Mouse (Mus musculus) forebrain, embryonic 16.5 days (tissue): ENCODE measurements around the gene Zfp36l1. TPM values are rescaled to one million over a fixed set of nuclear protein-coding genes. Genes with fewer than 3 reads are reported as not detected.

Source experiments
- ATAC-seq: fragments of 200-750 bp; cut with Nextera tagmentation; 2 replicates; pipeline ENCODE4 v1.8.0; 2017; ENCODE audit warnings: mild to moderate bottlenecking, moderate library complexity
- H3K27ac ChIP-seq: fragments of 300-500 bp; sonication (generic); 2 replicates; pipeline ENCODE4 v1.5.1; 2014; ENCODE audit warnings: low read length, control low read depth
- H3K27me3 ChIP-seq: fragments of 300-500 bp; sonication (generic); replicated peaks from 2 replicates; pipeline ENCODE4 v1.6.1; 2014; ENCODE audit warnings: low read length; ENCODE audit not compliant: control insufficient read depth, insufficient read depth
- H3K36me3 ChIP-seq: fragments of 300-500 bp; sonication (generic); 2 replicates; pipeline ENCODE4 v1.6.1; 2014; ENCODE audit not compliant: control insufficient read depth, insufficient read depth
- H3K4me1 ChIP-seq: fragments of 300-500 bp; sonication (generic); replicated peaks from 2 replicates; pipeline ENCODE4 v1.6.1; 2014; ENCODE audit warnings: low read length; ENCODE audit not compliant: control insufficient read depth, insufficient read depth
- H3K4me2 ChIP-seq: fragments of 300-500 bp; sonication (generic); 2 replicates; pipeline ENCODE4 v1.6.1; 2014; ENCODE audit warnings: mild to moderate bottlenecking, low read length, control low read depth
- H3K4me3 ChIP-seq: fragments of 300-500 bp; sonication (generic); replicated peaks from 2 replicates; pipeline ENCODE4 v1.5.1; 2014; ENCODE audit warnings: mild to moderate bottlenecking, low read length, control low read depth
- H3K9ac ChIP-seq: fragments of 300-500 bp; sonication (generic); replicated peaks from 2 replicates; pipeline ENCODE4 v1.6.1; 2014; ENCODE audit warnings: low read depth, low read length, control low read depth
- H3K9me3 ChIP-seq: fragments of 300-500 bp; sonication (generic); 2 replicates; pipeline ENCODE4 v1.6.1; 2016; ENCODE audit warnings: low read length; ENCODE audit not compliant: control insufficient read depth
- WGBS: fragments of 180-500 bp; shearing (Covaris S2); extraction: QIAGEN DNeasy Blood & Tissue Kit; methylation state at CpG from one replicate; pipeline ENCODE4 v1.1.7; 2014; 5-methylcytosine and 5-hydroxymethylcytosine counted together
- polyA plus RNA-seq: library from polyadenylated mRNA; unstranded; fragments of >200 nt; fragmentation: Nextera tagmentation; extraction: Ambion mirVana; gene quantifications from 2 replicates; pipeline ENCODE4 v1.2.1, GENCODE M21; 2015

Gene Zfp36l1
- polyA plus RNA-seq, 1 experiment from 2014 or later = 22.6 TPM

- no peak overlapping the region for H3K4me2 ChIP-seq
- no peak for ATAC-seq
- no peaks in the 10 kb centered on the region for H3K9me3 ChIP-seq
- H3K27ac ChIP-seq = no peak overlapping the region
- no peaks in the 10 kb centered on the region for H3K36me3 ChIP-seq
- no peak overlapping the region for H3K9ac ChIP-seq
- H3K4me3 ChIP-seq = no peak overlapping the region
- WGBS = 86% methylated on average over 4 of the region's 4 CpGs
- H3K4me1 ChIP-seq = no peaks in the 10 kb centered on the region
- H3K27me3 ChIP-seq = no peaks in the 10 kb centered on the region
Measured at GRCm38 (mm10) chr12:80088143-80088542, 24.7 kb downstream of the Zfp36l1 start.

- 67% methylated on average over 7 of the region's 7 CpGs for WGBS
- no peak for ATAC-seq
- Histone ChIP-seq H3K9ac (no peak overlapping the region), H3K4me3 (no peak overlapping the region), H3K27me3 (no peaks in the 10 kb centered on the region), H3K27ac (no peak overlapping the region), H3K4me2 (no peak overlapping the region), H3K9me3 (no peaks in the 10 kb centered on the region), H3K36me3 (no peaks in the 10 kb centered on the region), H3K4me1 (no peaks in the 10 kb centered on the region)
Measured at GRCm38 (mm10) chr12:80084446-80085112, 28.2 kb downstream of the Zfp36l1 start.

GRCm38 (mm10) chr12:80083937-80084336, 28.9 kb downstream of the Zfp36l1 start:
- Histone ChIP-seq H3K9me3 (no peaks in the 10 kb centered on the region), H3K27ac (no peak overlapping the region), H3K4me3 (no peak overlapping the region), H3K4me2 (no peak overlapping the region), H3K36me3 (no peaks in the 10 kb centered on the region), H3K27me3 (no peaks in the 10 kb centered on the region), H3K4me1 (no peaks in the 10 kb centered on the region), H3K9ac (no peak overlapping the region)
- ATAC-seq = no peak
- WGBS = 20% methylated on average over 3 of the region's 3 CpGs

GRCm38 (mm10) chr12:80083133-80083821, 29.5 kb downstream of the Zfp36l1 start:
- Histone ChIP-seq H3K36me3 (no peaks in the 10 kb centered on the region), H3K4me3 (no peak overlapping the region), H3K4me1 (no peaks in the 10 kb centered on the region), H3K27ac (no peak overlapping the region), H3K27me3 (no peaks in the 10 kb centered on the region), H3K4me2 (no peak overlapping the region), H3K9me3 (no peaks in the 10 kb centered on the region), H3K9ac (no peak overlapping the region)
- 77% methylated on average over 7 of the region's 7 CpGs for WGBS
- no peak for ATAC-seq

GRCm38 (mm10) chr12:80082730-80083129, 30.1 kb downstream of the Zfp36l1 start:
- no peaks in the 10 kb centered on the region for H3K27me3 ChIP-seq
- H3K4me1 ChIP-seq = no peaks in the 10 kb centered on the region
- no peaks in the 10 kb centered on the region for H3K9me3 ChIP-seq
- no peak overlapping the region for H3K4me2 ChIP-seq
- ATAC-seq = no peak
- 86% methylated on average over 4 of the region's 4 CpGs for WGBS
- no peak overlapping the region for H3K9ac ChIP-seq
- no peak overlapping the region for H3K27ac ChIP-seq
- no peak overlapping the region for H3K4me3 ChIP-seq
- H3K36me3 ChIP-seq = no peaks in the 10 kb centered on the region

- H3K27ac ChIP-seq = no peak overlapping the region
- no peaks in the 10 kb centered on the region for H3K9me3 ChIP-seq
- ATAC-seq = no peak
- H3K9ac ChIP-seq = no peak overlapping the region
- WGBS = 68% methylated on average over 2 of the region's 2 CpGs
- no peak overlapping the region for H3K4me2 ChIP-seq
- H3K27me3 ChIP-seq = no peaks in the 10 kb centered on the region
- H3K4me1 ChIP-seq = no peaks in the 10 kb centered on the region
- H3K4me3 ChIP-seq = no peak overlapping the region
- no peaks in the 10 kb centered on the region for H3K36me3 ChIP-seq
Measured at GRCm38 (mm10) chr12:80081440-80081839, 31.4 kb downstream of the Zfp36l1 start.

- no peak overlapping the region for H3K4me2 ChIP-seq
- H3K4me3 ChIP-seq = no peak overlapping the region
- no peaks in the 10 kb centered on the region for H3K27me3 ChIP-seq
- H3K9ac ChIP-seq = no peak overlapping the region
- WGBS = 88% methylated on average over 4 of the region's 4 CpGs
- no peaks in the 10 kb centered on the region for H3K36me3 ChIP-seq
- H3K27ac ChIP-seq = no peak overlapping the region
- H3K4me1 ChIP-seq = no peaks in the 10 kb centered on the region
- H3K9me3 ChIP-seq = no peaks in the 10 kb centered on the region
- ATAC-seq = no peak
Measured at GRCm38 (mm10) chr12:80079937-80080336, 32.9 kb downstream of the Zfp36l1 start.

- no peak for ATAC-seq
- no peaks in the 10 kb centered on the region for H3K27me3 ChIP-seq
- H3K4me2 ChIP-seq = no peak overlapping the region
- H3K27ac ChIP-seq = no peak overlapping the region
- H3K9me3 ChIP-seq = no peaks in the 10 kb centered on the region
- no peak overlapping the region for H3K4me3 ChIP-seq
- no peak overlapping the region for H3K9ac ChIP-seq
- WGBS = 85% methylated on average over 2 of the region's 2 CpGs
- H3K36me3 ChIP-seq = no peaks in the 10 kb centered on the region
- H3K4me1 ChIP-seq = peaks cover 8% of the 10 kb centered on the region
Measured at GRCm38 (mm10) chr12:80074331-80074730, 38.5 kb downstream of the Zfp36l1 start.

GRCm38 (mm10) chr12:80070534-80071287, 42.1 kb downstream of the Zfp36l1 start:
- Histone ChIP-seq H3K9ac (no peak overlapping the region), H3K4me1 (peaks cover 8% of the 10 kb centered on the region), H3K27ac (no peak overlapping the region), H3K27me3 (no peaks in the 10 kb centered on the region), H3K4me2 (no peak overlapping the region), H3K36me3 (no peaks in the 10 kb centered on the region), H3K4me3 (no peak overlapping the region), H3K9me3 (no peaks in the 10 kb centered on the region)
- ATAC-seq = peak; percentile 83
- WGBS = 8% methylated on average over 8 of the region's 8 CpGs
